Mouse (Mus musculus): ENCODE results near the gene Ttc30b.
"Not testable (repeated sequence)": the region's sequence is repeated elsewhere in the genome, so short reads cannot be mapped to it uniquely, and the experiment has no call there.

Gene Ttc30b

GRCm38 (mm10) chr2:75938117-75939063 lies at the start of gene Ttc30b:
TSS of gene Ttc30b (minus strand) at chr2:75938585.
- DNase-seq (ENCODE audit: low spot score in 2 of 2): peak; percentile 57 to 71

GRCm38 (mm10) chr2:75987739-75988138 lies 49.4 kb upstream of the Ttc30b start:
- no peak for DNase-seq (ENCODE audit: low spot score in 2 of 2)

DNA sequence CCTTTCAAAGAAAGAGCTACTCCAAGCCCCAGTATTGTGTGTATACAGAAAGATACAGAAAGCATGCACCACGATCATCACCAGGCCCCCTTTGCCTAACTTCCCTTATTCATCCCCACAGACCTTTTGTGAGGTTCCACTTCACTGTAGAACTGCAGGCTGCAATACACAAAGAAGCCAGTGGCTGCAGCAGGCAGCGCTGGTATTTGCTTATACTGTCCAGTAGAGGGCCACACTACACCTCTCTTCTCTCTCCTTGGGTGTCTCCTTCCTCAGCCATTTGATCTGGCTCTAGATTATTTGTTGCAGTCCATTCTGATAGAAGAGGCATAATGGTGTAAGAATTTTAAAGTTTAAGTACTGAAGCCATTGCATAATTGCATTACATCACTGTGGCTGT lies 46.7 kb upstream of the Ttc30b start:
- DNase-seq (ENCODE audit: low spot score in 2 of 2): peak in 1 of 2 experiments; percentile 38

GRCm38 (mm10) chr2:75983847-75984246 lies 45.5 kb upstream of the Ttc30b start:
- DNase-seq (ENCODE audit: low spot score in 2 of 2): no peak

DNA sequence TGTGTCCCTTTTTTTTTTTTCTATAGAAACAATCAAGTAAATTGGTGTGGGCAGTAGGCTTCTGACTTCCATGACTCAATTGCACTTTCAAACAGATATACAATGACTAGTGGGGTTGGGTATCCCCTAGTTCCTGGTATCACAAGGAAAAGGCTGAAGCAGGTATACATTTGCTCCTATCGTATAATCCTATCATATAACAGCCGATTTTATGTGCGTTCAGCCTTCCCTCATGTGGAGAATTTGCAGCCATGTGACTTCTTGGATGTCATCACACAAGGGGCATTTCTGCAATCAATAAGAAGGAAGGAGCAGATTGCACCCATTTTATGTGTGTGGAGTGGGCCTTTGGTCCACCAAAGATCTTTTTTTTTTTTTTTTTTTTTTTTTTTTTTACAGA lies 44.7 kb upstream of the Ttc30b start:
- DNase-seq (ENCODE audit: low spot score in 2 of 2): no peak

GRCm38 (mm10) chr2:75982626-75983025 lies 44.2 kb upstream of the Ttc30b start:
- no peak for DNase-seq (ENCODE audit: low spot score in 2 of 2)

GRCm38 (mm10) chr2:75981440-75982081 lies 43.2 kb upstream of the Ttc30b start, which contains the start of gene Ttc30a1:
TSS of gene Ttc30a1 (minus strand) at chr2:75981967.
- peak; percentile 60 to 66 for DNase-seq (ENCODE audit: low spot score in 2 of 2)

DNA sequence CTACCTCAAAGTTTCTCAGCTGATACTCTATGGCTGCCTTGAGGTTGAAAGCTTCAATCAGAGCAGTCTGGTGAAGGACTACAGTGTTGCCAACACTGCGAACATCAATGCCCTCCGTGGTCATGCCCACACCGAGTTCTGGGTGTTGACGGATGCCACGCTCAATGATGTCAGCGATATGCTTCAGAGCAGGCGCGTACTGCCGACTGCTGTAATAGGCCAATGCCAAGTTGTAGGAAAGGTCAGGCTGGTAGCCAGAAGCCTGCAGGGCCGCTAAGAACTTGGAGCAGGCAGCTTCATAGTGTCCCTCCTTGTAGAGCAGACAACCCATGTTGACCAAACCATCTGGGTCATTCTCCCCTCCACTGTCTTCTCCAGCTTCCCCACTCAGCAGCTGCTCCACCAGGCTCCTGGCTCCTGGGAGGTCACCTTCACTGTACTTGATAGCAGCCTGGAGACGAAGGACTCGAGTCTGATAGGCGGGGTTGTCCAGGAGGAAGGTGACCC lies 42.6 kb upstream of the Ttc30b start:
- not testable (repeated sequence) for DNase-seq (ENCODE audit: low spot score in 2 of 2)

DNA sequence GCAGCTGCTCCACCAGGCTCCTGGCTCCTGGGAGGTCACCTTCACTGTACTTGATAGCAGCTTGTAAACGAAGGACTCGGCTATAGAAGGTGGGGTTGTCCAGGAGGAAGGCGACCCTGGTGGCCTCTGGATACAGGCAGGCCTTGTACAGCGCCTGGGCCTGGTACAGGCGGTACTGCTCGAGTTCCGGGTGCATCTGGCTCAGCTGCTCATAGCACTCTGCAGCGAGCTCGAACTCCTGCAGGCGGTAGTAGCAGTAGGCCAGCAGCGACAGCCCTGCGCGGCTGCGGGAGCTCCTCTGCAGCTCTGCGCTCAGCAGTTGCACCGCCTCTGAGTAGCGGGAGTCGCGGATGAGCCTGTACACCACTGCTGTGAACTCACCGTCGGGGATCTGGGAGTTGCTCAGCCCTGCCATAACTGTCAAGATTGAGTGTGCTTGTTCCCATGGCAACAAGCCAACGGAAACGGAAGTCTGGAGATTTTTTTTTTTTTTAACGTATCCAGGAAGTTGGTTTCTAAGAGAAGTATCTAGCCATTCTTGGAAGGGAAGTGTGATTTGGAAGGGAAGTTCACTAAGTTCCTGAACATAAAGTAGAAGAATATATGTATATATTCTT lies 39.5 kb upstream of the Ttc30b start, which contains the start of gene Ttc30a2:
Ttc30a2 (minus strand) TSS at position 419 of the 617 bp plus-strand sequence.
- not testable (repeated sequence) for DNase-seq (ENCODE audit: low spot score in 2 of 2)

DNA sequence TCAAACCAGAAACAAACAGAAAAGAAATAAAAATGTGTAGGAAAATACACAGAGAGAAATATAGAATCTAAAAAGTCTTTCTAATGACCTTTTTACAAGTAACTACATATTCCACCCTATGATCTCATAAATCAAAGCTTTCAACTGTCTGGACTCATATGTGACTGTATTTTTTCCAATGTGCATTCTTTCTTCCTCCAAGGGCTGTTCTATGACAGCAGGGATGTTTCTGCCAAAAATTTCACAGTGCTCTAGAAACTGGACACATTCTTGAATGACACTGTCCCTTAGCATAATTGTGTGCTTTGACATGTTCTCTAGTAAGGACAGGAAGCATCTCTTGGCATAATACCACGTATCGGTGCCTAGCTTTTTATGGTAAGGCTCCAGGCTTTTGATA lies 37.7 kb upstream of the Ttc30b start:
- not testable (repeated sequence) for DNase-seq (ENCODE audit: low spot score in 2 of 2)

DNA sequence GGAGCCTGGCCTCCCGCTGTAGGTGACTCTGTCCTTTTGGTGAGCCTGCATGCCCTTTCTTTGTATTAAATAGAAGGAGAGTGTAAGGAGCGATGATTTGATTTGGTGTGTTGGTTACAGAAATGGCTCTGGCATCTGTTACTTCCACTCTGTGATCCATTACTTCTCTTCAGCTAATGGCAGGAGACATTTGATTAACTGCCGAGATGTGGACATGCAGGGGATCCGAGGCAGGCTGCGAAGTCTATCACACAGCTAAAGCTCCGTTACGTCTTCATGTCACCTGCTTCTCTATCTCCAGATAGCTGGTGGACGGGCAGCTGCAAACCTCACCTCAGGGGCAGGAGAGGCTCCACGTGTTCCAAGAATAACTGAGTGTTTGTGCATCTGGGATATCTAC lies 35.7 kb upstream of the Ttc30b start:
- no peak for DNase-seq (ENCODE audit: low spot score in 2 of 2)

GRCm38 (mm10) chr2:75964972-75965371 lies 26.6 kb upstream of the Ttc30b start:
- peak; percentile 28 to 33 for DNase-seq (ENCODE audit: low spot score in 2 of 2)

DNA sequence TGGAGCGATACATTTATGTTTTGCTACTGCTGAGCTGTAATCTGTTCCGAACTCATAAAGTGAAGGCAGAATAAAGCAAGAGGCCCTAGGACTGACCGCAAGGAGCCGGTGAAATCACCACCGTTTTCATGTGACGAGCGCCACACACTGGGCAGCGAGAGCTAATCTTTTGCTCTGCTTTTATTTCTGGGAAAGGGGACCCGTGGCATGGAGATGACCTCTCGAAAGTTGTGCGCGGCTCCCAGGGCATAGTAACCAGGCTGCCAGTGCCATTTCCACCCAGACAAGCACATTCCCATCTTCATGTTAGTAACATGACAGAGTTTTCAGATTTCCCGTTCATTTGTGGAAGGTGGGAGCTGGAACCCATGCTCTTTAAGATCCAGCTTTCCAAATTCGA lies 26.1 kb upstream of the Ttc30b start:
- peak; percentile 32 to 44 for DNase-seq (ENCODE audit: low spot score in 2 of 2)

- DNase-seq (ENCODE audit: low spot score in 2 of 2): no peak
Measured at GRCm38 (mm10) chr2:75964051-75964450, 25.7 kb upstream of the Ttc30b start.

- DNase-seq (ENCODE audit: low spot score in 2 of 2): no peak
Measured at GRCm38 (mm10) chr2:75963211-75963840, 24.9 kb upstream of the Ttc30b start.

- DNase-seq (ENCODE audit: low spot score in 2 of 2): no peak
Measured at GRCm38 (mm10) chr2:75960366-75961330, 22.3 kb upstream of the Ttc30b start.

DNA sequence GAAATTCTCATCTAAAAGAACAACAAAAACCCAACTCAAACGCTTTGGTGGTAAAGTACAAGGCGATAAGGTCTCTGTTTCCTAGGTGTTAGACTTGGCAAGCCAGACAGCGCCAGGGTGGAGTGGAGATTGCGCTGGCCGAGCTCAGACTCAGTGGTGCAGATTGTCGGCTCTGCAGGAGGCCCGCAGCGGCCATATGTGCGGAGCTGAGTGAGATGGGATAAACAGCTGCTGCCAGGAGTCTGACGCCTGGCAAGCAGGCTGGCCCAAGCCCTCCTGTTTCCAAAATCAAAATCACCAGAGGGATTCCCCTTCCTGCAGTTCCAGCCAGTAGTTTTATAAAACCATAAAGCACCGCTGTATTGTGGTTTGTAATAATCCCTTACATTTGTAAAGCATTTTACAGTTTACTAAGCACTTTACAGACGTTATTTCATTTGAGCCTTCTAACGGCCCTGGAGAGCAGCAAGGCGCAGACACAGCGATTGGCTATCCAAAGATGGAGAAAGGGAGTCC lies 21.5 kb upstream of the Ttc30b start:
- DNase-seq (ENCODE audit: low spot score in 2 of 2): peak in 1 of 2 experiments; percentile 5

GRCm38 (mm10) chr2:75959183-75959849 lies 20.9 kb upstream of the Ttc30b start:
- peak in 1 of 2 experiments; percentile 6 for DNase-seq (ENCODE audit: low spot score in 2 of 2)

DNA sequence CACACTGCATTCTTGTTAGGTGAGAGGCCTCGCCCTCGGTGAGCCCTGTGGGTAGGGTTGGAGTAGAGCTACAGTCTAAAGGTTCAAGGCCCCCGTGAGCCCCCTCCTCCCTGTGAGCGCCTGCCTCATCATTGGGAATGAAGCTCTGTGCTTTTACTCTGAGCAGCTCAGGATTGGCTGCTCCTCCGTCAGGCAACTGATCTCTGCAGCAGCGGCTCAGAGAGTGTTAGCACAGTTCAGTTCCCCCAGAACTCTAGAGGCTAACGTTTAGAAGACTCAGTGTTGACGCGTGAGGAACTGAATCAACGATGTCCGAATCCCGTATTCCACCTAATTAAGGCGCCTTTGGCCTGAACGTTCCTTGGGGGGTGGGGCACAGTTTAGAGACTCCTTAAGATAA lies 17.3 kb upstream of the Ttc30b start:
- DNase-seq (ENCODE audit: low spot score in 2 of 2): no peak
